Comparison of ENCODE assay signal across 7 mouse cellular contexts in the genomic region with DNA sequence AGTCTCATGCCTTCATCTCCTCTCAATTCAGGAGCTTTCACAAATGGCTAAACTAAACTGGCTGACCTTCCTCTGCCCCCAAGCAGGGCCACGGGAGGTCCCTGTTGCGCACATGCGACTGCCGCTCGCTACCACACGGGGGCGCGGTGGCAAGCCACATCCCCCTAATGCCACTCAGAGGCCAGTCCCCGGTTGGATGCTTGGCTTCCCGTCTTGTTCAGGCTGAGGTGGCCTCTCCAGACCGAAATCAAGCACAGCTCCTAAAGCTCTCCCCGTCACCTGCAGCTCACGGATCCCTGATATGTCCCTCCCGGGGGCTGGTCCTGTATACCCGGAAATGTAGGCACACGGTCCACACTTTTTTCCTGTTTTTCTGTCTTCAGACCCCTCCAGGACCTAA. TPM values are rescaled to one million over a fixed set of nuclear protein-coding genes. Genes with fewer than 3 reads are reported as not detected.
DNase-seq lines count a peak whose midpoint lies in the region; ATAC-seq and TF ChIP-seq lines count a peak whose summit lies in the region.

No protein-coding gene starts in this region.

- TF ChIP-seq POLR2A in bone marrow, adult 2 months (IDR thresholded peaks at IDR 0.05; ENCODE audit: borderline replicate concordance, control insufficient read depth, low read depth, low read length): no peak
- TF ChIP-seq POLR2A in limb, embryonic 14.5 days (IDR thresholded peaks at IDR 0.05; ENCODE audit: borderline replicate concordance, extremely low read depth, insufficient read depth, insufficient read length): no peak
- no peak for TF ChIP-seq POLR2A in spleen, adult 2 months (IDR thresholded peaks at IDR 0.05; ENCODE audit: low read depth, low read length)

- no peak overlapping the region for H3K4me3 ChIP-seq in bone marrow, adult 2 months (replicated peaks; ENCODE audit: control insufficient read depth, low read depth, low read length)
- peak overlapping the region; percentile 65 for H3K4me3 ChIP-seq in embryonic facial prominence, embryonic 15.5 days (replicated peaks)
- H3K4me3 ChIP-seq in heart, embryonic 11.5 days (ENCODE audit: low read depth, low read length): peak overlapping the region; percentile 42
- H3K4me3 ChIP-seq in kidney, embryonic 14.5 days (ENCODE audit: low read length): peak overlapping the region; percentile 41
- peak overlapping the region; percentile 66 for H3K4me3 ChIP-seq in limb, embryonic 14.5 days (replicated peaks; ENCODE audit: low read length)
- H3K4me3 ChIP-seq in midbrain, embryonic 16.5 days (ENCODE audit: low read depth, low read length): peak overlapping the region; percentile 70
- H3K4me3 ChIP-seq in spleen, adult 2 months (ENCODE audit: extremely low read depth, insufficient read depth, insufficient read length): peak overlapping the region; percentile 48; the same call in 1 of the 2 replicates

- H3K36me3 ChIP-seq in embryonic facial prominence, embryonic 15.5 days: no peaks in the 10 kb centered on the region
- no peaks in the 10 kb centered on the region for H3K36me3 ChIP-seq in heart, embryonic 11.5 days (ENCODE audit: control insufficient read depth, insufficient read depth, low read length)
- H3K36me3 ChIP-seq in kidney, embryonic 14.5 days (ENCODE audit: control insufficient read depth, insufficient read depth, low read length): no peaks in the 10 kb centered on the region
- H3K36me3 ChIP-seq in limb, embryonic 14.5 days (ENCODE audit: control insufficient read depth, insufficient read depth, low read length): no peaks in the 10 kb centered on the region
- H3K36me3 ChIP-seq in midbrain, embryonic 16.5 days (ENCODE audit: control insufficient read depth, insufficient read depth, low read length): no peaks in the 10 kb centered on the region
- no peaks in the 10 kb centered on the region for H3K36me3 ChIP-seq in spleen, adult 2 months (ENCODE audit: control insufficient read depth, insufficient read depth, low read length)

- no peak for ATAC-seq in embryonic facial prominence, embryonic 15.5 days (ENCODE audit: insufficient number of reproducible peaks, low FRiP score, low TSS enrichment, low read depth)
- ATAC-seq in heart, embryonic 11.5 days (replicated peaks; ENCODE audit: insufficient number of reproducible peaks, low FRiP score, low TSS enrichment): peak; percentile 36; the same call in 1 of the 2 replicates
- ATAC-seq in kidney, embryonic 14.5 days (ENCODE audit: low FRiP score, low TSS enrichment): peak; percentile 53
- ATAC-seq in limb, embryonic 14.5 days (ENCODE audit: low FRiP score, low read depth): peak; percentile 28
- ATAC-seq in midbrain, embryonic 16.5 days: peak; percentile 9; the same call in 1 of the 2 replicates

- under 1% methylated on average over 16 of the region's 16 CpGs for WGBS in bone marrow, adult 2 months
- WGBS in embryonic facial prominence, embryonic 15.5 days: 2% methylated on average over 16 of the region's 16 CpGs
- WGBS in heart, embryonic 11.5 days (ENCODE audit: insufficient replicate concordance): 1% methylated on average over 16 of the region's 16 CpGs
- under 1% methylated on average over 16 of the region's 16 CpGs for WGBS in kidney, embryonic 14.5 days
- under 1% methylated on average over 16 of the region's 16 CpGs for WGBS in limb, embryonic 14.5 days
- 2% methylated on average over 16 of the region's 16 CpGs for WGBS in midbrain, embryonic 16.5 days
- WGBS in spleen, adult 2 months: under 1% methylated on average over 16 of the region's 16 CpGs

- H3K4me1 ChIP-seq in bone marrow, adult 2 months (ENCODE audit: control insufficient read depth, insufficient read depth, low read length): no peaks in the 10 kb centered on the region; the same call in none of the 2 replicates
- peaks cover 24% of the 10 kb centered on the region for H3K4me1 ChIP-seq in embryonic facial prominence, embryonic 15.5 days
- H3K4me1 ChIP-seq in heart, embryonic 11.5 days (ENCODE audit: control insufficient read depth, insufficient read depth, low read length): peaks cover 14% of the 10 kb centered on the region
- H3K4me1 ChIP-seq in kidney, embryonic 14.5 days (ENCODE audit: control insufficient read depth, insufficient read depth, low read length): peaks cover 10% of the 10 kb centered on the region; the same call in 1 of the 2 replicates
- peaks cover 10% of the 10 kb centered on the region for H3K4me1 ChIP-seq in limb, embryonic 14.5 days (ENCODE audit: control insufficient read depth, insufficient read depth, low read length)
- peaks cover 18% of the 10 kb centered on the region for H3K4me1 ChIP-seq in midbrain, embryonic 16.5 days (ENCODE audit: control insufficient read depth, insufficient read depth, low read length)
- peaks cover 8% of the 10 kb centered on the region for H3K4me1 ChIP-seq in spleen, adult 2 months (ENCODE audit: control insufficient read depth, insufficient read depth, insufficient read length)

- H3K27me3 ChIP-seq in embryonic facial prominence, embryonic 15.5 days: peaks cover 49% of the 10 kb centered on the region
- H3K27me3 ChIP-seq in heart, embryonic 11.5 days (ENCODE audit: control insufficient read depth, insufficient read depth, low read length): peaks cover 52% of the 10 kb centered on the region
- peaks cover 29% of the 10 kb centered on the region for H3K27me3 ChIP-seq in kidney, embryonic 14.5 days (ENCODE audit: control insufficient read depth, insufficient read depth, low read length)
- H3K27me3 ChIP-seq in limb, embryonic 14.5 days (ENCODE audit: control insufficient read depth, insufficient read depth, low read length): peaks cover 24% of the 10 kb centered on the region
- peaks cover 7% of the 10 kb centered on the region for H3K27me3 ChIP-seq in midbrain, embryonic 16.5 days (ENCODE audit: control insufficient read depth, insufficient read depth, low read depth, low read length)
- peaks cover 6% of the 10 kb centered on the region for H3K27me3 ChIP-seq in spleen, adult 2 months (ENCODE audit: control insufficient read depth, insufficient read depth, low read length)

- peak overlapping the region; percentile 99 for H3K4me2 ChIP-seq in embryonic facial prominence, embryonic 15.5 days (replicated peaks)
- peak overlapping the region; percentile 97 for H3K4me2 ChIP-seq in heart, embryonic 11.5 days
- peak overlapping the region; percentile 83 for H3K4me2 ChIP-seq in kidney, embryonic 14.5 days (replicated peaks; ENCODE audit: low read depth, low read length)
- H3K4me2 ChIP-seq in limb, embryonic 14.5 days (replicated peaks; ENCODE audit: low read depth, low read length, severe bottlenecking): peak overlapping the region; percentile 98
- peak overlapping the region; percentile 93 for H3K4me2 ChIP-seq in midbrain, embryonic 16.5 days (ENCODE audit: low read length)

- TF ChIP-seq CTCF in bone marrow, adult 2 months (IDR thresholded peaks at IDR 0.05; ENCODE audit: control insufficient read depth, insufficient read depth, low read length): peak; percentile 72
- peak; percentile 64; the same call in 1 of the 2 replicates for TF ChIP-seq CTCF in spleen, adult 2 months (IDR thresholded peaks at IDR 0.05; ENCODE audit: extremely low read depth, insufficient read depth, insufficient read length, insufficient replicate concordance)

- no peak overlapping the region for H3K27ac ChIP-seq in bone marrow, adult 2 months (ENCODE audit: control insufficient read depth, insufficient read depth, low read depth, low read length, poor library complexity)
- 0 out of 2 replicates have a peak overlapping the region, but pooled peaks have one; percentile 76 for H3K27ac ChIP-seq in embryonic facial prominence, embryonic 15.5 days (replicated peaks)
- H3K27ac ChIP-seq in heart, embryonic 11.5 days (ENCODE audit: low read depth, low read length): no peak overlapping the region
- no peak overlapping the region for H3K27ac ChIP-seq in kidney, embryonic 14.5 days (ENCODE audit: low read depth, low read length)
- H3K27ac ChIP-seq in limb, embryonic 14.5 days (replicated peaks; ENCODE audit: low read depth, low read length): no peak overlapping the region
- H3K27ac ChIP-seq in midbrain, embryonic 16.5 days (ENCODE audit: low read length): no peak overlapping the region
- no peak overlapping the region; the same call in 1 of the 2 replicates for H3K27ac ChIP-seq in spleen, adult 2 months (ENCODE audit: insufficient read depth, low read length)

- H3K9me3 ChIP-seq in embryonic facial prominence, embryonic 15.5 days (replicated peaks): no peaks in the 10 kb centered on the region
- H3K9me3 ChIP-seq in heart, embryonic 11.5 days (replicated peaks; ENCODE audit: control insufficient read depth, low read length): no peaks in the 10 kb centered on the region
- H3K9me3 ChIP-seq in kidney, embryonic 14.5 days (ENCODE audit: control insufficient read depth, low read length): no peaks in the 10 kb centered on the region
- H3K9me3 ChIP-seq in limb, embryonic 14.5 days (ENCODE audit: control insufficient read depth, low read length): no peaks in the 10 kb centered on the region
- no peaks in the 10 kb centered on the region for H3K9me3 ChIP-seq in midbrain, embryonic 16.5 days (replicated peaks; ENCODE audit: control insufficient read depth, low read length, poor library complexity, severe bottlenecking)

- H3K9ac ChIP-seq in embryonic facial prominence, embryonic 15.5 days: no peak overlapping the region
- peak overlapping the region; percentile 17; the same call in 1 of the 2 replicates for H3K9ac ChIP-seq in heart, embryonic 11.5 days (ENCODE audit: low read depth, low read length)
- H3K9ac ChIP-seq in kidney, embryonic 14.5 days (ENCODE audit: low read depth, low read length): peak overlapping the region; percentile 28; the same call in 1 of the 2 replicates
- H3K9ac ChIP-seq in limb, embryonic 14.5 days (ENCODE audit: low read depth, low read length, severe bottlenecking): 0 out of 2 replicates have a peak overlapping the region, but pooled peaks have one; percentile 26
- no peak overlapping the region for H3K9ac ChIP-seq in midbrain, embryonic 16.5 days (ENCODE audit: low read depth, low read length)

- peak; percentile 67 for DNase-seq in limb, embryonic 14.5 days (ENCODE audit: low spot score)
- peak; percentile 15 to 54 for DNase-seq in spleen, adult 2 months (ENCODE audit: low read depth in 1 of 2, low spot score in 2 of 2)

RNA-seq across cellular contexts. Expression of gene Cyp46a1, which starts 1.1 kb away (rescaled TPM):
- polyA plus RNA-seq in bone marrow, adult 2 months (2011; ENCODE audit: insufficient read depth, insufficient read length, low replicate concordance, missing spikeins): 0.72 TPM in 1 of 2 replicates, not detected in the other
- polyA plus RNA-seq in embryonic facial prominence, embryonic 15.5 days (2015; fragmentation: Nextera tagmentation; extraction: Ambion mirVana): 9.5 and 10.4 TPM in 2 replicates
- polyA plus RNA-seq in heart, embryonic 11.5 days (2014; fragmentation: Nextera tagmentation; extraction: Ambion mirVana): 4.3 and 5.5 TPM in 2 replicates
- polyA plus RNA-seq in kidney, embryonic 14.5 days (2014; fragmentation: Nextera tagmentation; extraction: Ambion mirVana): 4.7 and 5.8 TPM in 2 replicates
- polyA plus RNA-seq in limb, embryonic 14.5 days (2012; rRNA removed): 24.8 and 30.8 TPM in 2 replicates
- 6.4 and 6.6 TPM in 2 replicates for polyA plus RNA-seq in limb, embryonic 14.5 days (2014; fragmentation: Nextera tagmentation; extraction: Ambion mirVana)
- polyA plus RNA-seq in midbrain, embryonic 16.5 days (2015; fragmentation: Nextera tagmentation; extraction: Ambion mirVana): 28.1 and 36.2 TPM in 2 replicates
- 3.7 and 3.9 TPM in 2 replicates for polyA plus RNA-seq in spleen, adult 2 months (2012; rRNA removed)

RNA-seq across cellular contexts. Expression of gene Hhipl1, which starts 27.0 kb away (rescaled TPM):
- polyA plus RNA-seq in bone marrow, adult 2 months (2011; ENCODE audit: insufficient read depth, insufficient read length, low replicate concordance, missing spikeins): 0.18 TPM in 1 of 2 replicates, not detected in the other
- polyA plus RNA-seq in embryonic facial prominence, embryonic 15.5 days (2015; fragmentation: Nextera tagmentation; extraction: Ambion mirVana): 0.62 and 0.67 TPM in 2 replicates
- 0.28 and 0.29 TPM in 2 replicates for polyA plus RNA-seq in heart, embryonic 11.5 days (2014; fragmentation: Nextera tagmentation; extraction: Ambion mirVana)
- 0.27 and 0.61 TPM in 2 replicates for polyA plus RNA-seq in kidney, embryonic 14.5 days (2014; fragmentation: Nextera tagmentation; extraction: Ambion mirVana)
- polyA plus RNA-seq in limb, embryonic 14.5 days (2012; rRNA removed): 2.7 and 3.0 TPM in 2 replicates
- polyA plus RNA-seq in limb, embryonic 14.5 days (2014; fragmentation: Nextera tagmentation; extraction: Ambion mirVana): 0.58 and 1.5 TPM in 2 replicates
- 2.7 and 2.9 TPM in 2 replicates for polyA plus RNA-seq in midbrain, embryonic 16.5 days (2015; fragmentation: Nextera tagmentation; extraction: Ambion mirVana)
- 1.6 and 1.8 TPM in 2 replicates for polyA plus RNA-seq in spleen, adult 2 months (2012; rRNA removed)

RNA-seq across cellular contexts. Expression of gene Eml1, which starts 37.7 kb away (rescaled TPM):
- polyA plus RNA-seq in bone marrow, adult 2 months (2011; ENCODE audit: insufficient read depth, insufficient read length, low replicate concordance, missing spikeins): 0.56 and 4.7 TPM in 2 replicates
- 58.2 and 64.7 TPM in 2 replicates for polyA plus RNA-seq in embryonic facial prominence, embryonic 15.5 days (2015; fragmentation: Nextera tagmentation; extraction: Ambion mirVana)
- polyA plus RNA-seq in heart, embryonic 11.5 days (2014; fragmentation: Nextera tagmentation; extraction: Ambion mirVana): 48.3 and 48.7 TPM in 2 replicates
- polyA plus RNA-seq in kidney, embryonic 14.5 days (2014; fragmentation: Nextera tagmentation; extraction: Ambion mirVana): 31.3 and 56.5 TPM in 2 replicates
- polyA plus RNA-seq in limb, embryonic 14.5 days (2012; rRNA removed): 36.3 and 38.4 TPM in 2 replicates
- 44.4 and 48.2 TPM in 2 replicates for polyA plus RNA-seq in limb, embryonic 14.5 days (2014; fragmentation: Nextera tagmentation; extraction: Ambion mirVana)
- polyA plus RNA-seq in midbrain, embryonic 16.5 days (2015; fragmentation: Nextera tagmentation; extraction: Ambion mirVana): 47.6 and 57.4 TPM in 2 replicates
- polyA plus RNA-seq in spleen, adult 2 months (2012; rRNA removed): 9.3 and 10.2 TPM in 2 replicates

RNA-seq across cellular contexts. Expression of gene Ccdc85c, which starts 57.8 kb away (rescaled TPM):
- polyA plus RNA-seq in bone marrow, adult 2 months (2011; ENCODE audit: insufficient read depth, insufficient read length, low replicate concordance, missing spikeins): 0.83 and 2.7 TPM in 2 replicates
- polyA plus RNA-seq in embryonic facial prominence, embryonic 15.5 days (2015; fragmentation: Nextera tagmentation; extraction: Ambion mirVana): 4.6 and 5.1 TPM in 2 replicates
- polyA plus RNA-seq in heart, embryonic 11.5 days (2014; fragmentation: Nextera tagmentation; extraction: Ambion mirVana): 6.3 and 7.8 TPM in 2 replicates
- 9.9 and 11.0 TPM in 2 replicates for polyA plus RNA-seq in kidney, embryonic 14.5 days (2014; fragmentation: Nextera tagmentation; extraction: Ambion mirVana)
- polyA plus RNA-seq in limb, embryonic 14.5 days (2012; rRNA removed): 9.9 and 13.1 TPM in 2 replicates
- 6.1 and 6.4 TPM in 2 replicates for polyA plus RNA-seq in limb, embryonic 14.5 days (2014; fragmentation: Nextera tagmentation; extraction: Ambion mirVana)
- 13.2 and 13.5 TPM in 2 replicates for polyA plus RNA-seq in midbrain, embryonic 16.5 days (2015; fragmentation: Nextera tagmentation; extraction: Ambion mirVana)
- 3.4 and 4.6 TPM in 2 replicates for polyA plus RNA-seq in spleen, adult 2 months (2012; rRNA removed)

Comparison
In these comparisons a context has a peak if more than half of its experiments do, and no peak if none do; other contexts are left out.
1. H3K9ac ChIP-seq: peak in heart, embryonic 11.5 days (single experiment), kidney, embryonic 14.5 days (single experiment) and limb, embryonic 14.5 days (single experiment); none in embryonic facial prominence, embryonic 15.5 days (single experiment) and midbrain, embryonic 16.5 days (single experiment).
2. Peak in every context shown above with its lines, with median percentiles within 50 percentile points of each other: H3K4me2 ChIP-seq.